Mouse (Mus musculus): Measurements from ENCODE around the gene Ryk.

GRCm38 (mm10) chr9:102933925-102934721 lies 99.4 kb downstream of the Ryk start:
- TF ChIP-seq POLR2A (IDR thresholded peaks at IDR 0.05; ENCODE audit: low read depth, low read length) (no peak), CTCF (IDR thresholded peaks at IDR 0.05; ENCODE audit: extremely low read depth, insufficient read depth, insufficient read length, insufficient replicate concordance) (no peak)

Data from spleen, adult 2 months (tissue).